Mouse (Mus musculus) stomach, postnatal 0 days (tissue): Measurements from ENCODE around the gene 0610010K14Rik. TPM values are rescaled to one million over a fixed set of nuclear protein-coding genes. Genes with fewer than 3 reads are reported as not detected.

Source experiments
- ATAC-seq: fragments of 200-750 bp; cut with Nextera tagmentation; 2 replicates; pipeline ENCODE4 v1.8.0; 2017; ENCODE audit not compliant: low FRiP score, low TSS enrichment
- DNase-seq: peaks from one replicate; pipeline ENCODE4 v3.0.0-alpha.2; 2016; ENCODE audit warnings: low spot score
- H3K27ac ChIP-seq: fragments of 300-500 bp; sonication (generic); replicated peaks from 2 replicates; pipeline ENCODE4 v1.5.1; 2014; ENCODE audit warnings: mild to moderate bottlenecking, control low read depth
- H3K27me3 ChIP-seq: fragments of 300-500 bp; sonication (generic); 2 replicates; pipeline ENCODE4 v1.6.1; 2014; ENCODE audit warnings: low read length; ENCODE audit not compliant: control insufficient read depth, insufficient read depth
- H3K36me3 ChIP-seq: fragments of 300-500 bp; sonication (generic); 2 replicates; pipeline ENCODE4 v1.6.1; 2014; ENCODE audit warnings: low read length, mixed read lengths; ENCODE audit not compliant: control insufficient read depth, insufficient read depth
- H3K4me1 ChIP-seq: fragments of 300-500 bp; sonication (generic); replicated peaks from 2 replicates; pipeline ENCODE4 v1.6.1; 2014; ENCODE audit warnings: antibody characterized with exemption; ENCODE audit not compliant: control insufficient read depth, insufficient read depth
- H3K4me2 ChIP-seq: fragments of 300-500 bp; sonication (generic); replicated peaks from 2 replicates; pipeline ENCODE4 v1.6.1; 2014; ENCODE audit warnings: low read depth, mild to moderate bottlenecking, control low read depth, moderate library complexity
- H3K4me3 ChIP-seq: fragments of 300-500 bp; sonication (generic); 2 replicates; pipeline ENCODE4 v1.5.1; 2014; ENCODE audit warnings: low read depth, low read length, control low read depth
- H3K9ac ChIP-seq: fragments of 300-500 bp; sonication (generic); 2 replicates; pipeline ENCODE4 v1.6.1; 2014; ENCODE audit warnings: mild to moderate bottlenecking, low read length, control low read depth, mixed read lengths
- H3K9me3 ChIP-seq: fragments of 300-500 bp; sonication (generic); 2 replicates; pipeline ENCODE4 v1.6.1; 2016; ENCODE audit warnings: low read length; ENCODE audit not compliant: control insufficient read depth
- CTCF ChIP-seq: IDR thresholded peaks from 2 replicates; pipeline ENCODE4 v1.5.1; 2016; ENCODE audit warnings: antibody characterized with exemption, low read depth, mild to moderate bottlenecking, moderate library complexity
- EP300 ChIP-seq: optimal IDR thresholded peaks from 2 replicates; pipeline ENCODE3; 2016; ENCODE audit warnings: antibody characterized with exemption
- WGBS: fragments of 180-500 bp; shearing (Covaris S2); extraction: QIAGEN DNeasy Blood & Tissue Kit; methylation state at CpG from one replicate; pipeline ENCODE4 v1.1.7; 2014; 5-methylcytosine and 5-hydroxymethylcytosine counted together
- microRNA counts: library from miRNA; unstranded; fragments of <30 nt; microRNA quantifications from one replicate; lab custom pipeline; 2015
- microRNA-seq: library from miRNA; unstranded; fragments of <30 nt; microRNA quantifications from one replicate; pipeline ENCODE4, GENCODE M21; 2016
- polyA plus RNA-seq: library from polyadenylated mRNA; unstranded; fragments of >200 nt; fragmentation: Nextera tagmentation; extraction: Ambion mirVana; gene quantifications from 2 replicates; pipeline ENCODE4 v1.2.1, GENCODE M21; 2015

The 0610010K14Rik gene
- polyA plus RNA-seq, 1 experiment from 2014 or later: 83.6 TPM

GRCm38 (mm10) chr11:70198332-70198731 is 39.4 kb downstream of the 0610010K14Rik start:
- no peak overlapping the region for H3K4me3 ChIP-seq
- H3K4me2 ChIP-seq: no peak overlapping the region
- TF ChIP-seq CTCF (no peak), EP300 (no peak)
- DNase-seq (no peak), ATAC-seq (no peak)
- peaks cover 4% of the 10 kb centered on the region; the same call in 1 of the 2 replicates for H3K4me1 ChIP-seq
- peak overlapping the region; percentile 35 for H3K27ac ChIP-seq
- H3K9me3 ChIP-seq: no peaks in the 10 kb centered on the region
- 66% methylated on average over 3 of the region's 3 CpGs for WGBS
- no peaks in the 10 kb centered on the region for H3K27me3 ChIP-seq
- H3K9ac ChIP-seq: no peak overlapping the region
- no peaks in the 10 kb centered on the region for H3K36me3 ChIP-seq

DNA sequence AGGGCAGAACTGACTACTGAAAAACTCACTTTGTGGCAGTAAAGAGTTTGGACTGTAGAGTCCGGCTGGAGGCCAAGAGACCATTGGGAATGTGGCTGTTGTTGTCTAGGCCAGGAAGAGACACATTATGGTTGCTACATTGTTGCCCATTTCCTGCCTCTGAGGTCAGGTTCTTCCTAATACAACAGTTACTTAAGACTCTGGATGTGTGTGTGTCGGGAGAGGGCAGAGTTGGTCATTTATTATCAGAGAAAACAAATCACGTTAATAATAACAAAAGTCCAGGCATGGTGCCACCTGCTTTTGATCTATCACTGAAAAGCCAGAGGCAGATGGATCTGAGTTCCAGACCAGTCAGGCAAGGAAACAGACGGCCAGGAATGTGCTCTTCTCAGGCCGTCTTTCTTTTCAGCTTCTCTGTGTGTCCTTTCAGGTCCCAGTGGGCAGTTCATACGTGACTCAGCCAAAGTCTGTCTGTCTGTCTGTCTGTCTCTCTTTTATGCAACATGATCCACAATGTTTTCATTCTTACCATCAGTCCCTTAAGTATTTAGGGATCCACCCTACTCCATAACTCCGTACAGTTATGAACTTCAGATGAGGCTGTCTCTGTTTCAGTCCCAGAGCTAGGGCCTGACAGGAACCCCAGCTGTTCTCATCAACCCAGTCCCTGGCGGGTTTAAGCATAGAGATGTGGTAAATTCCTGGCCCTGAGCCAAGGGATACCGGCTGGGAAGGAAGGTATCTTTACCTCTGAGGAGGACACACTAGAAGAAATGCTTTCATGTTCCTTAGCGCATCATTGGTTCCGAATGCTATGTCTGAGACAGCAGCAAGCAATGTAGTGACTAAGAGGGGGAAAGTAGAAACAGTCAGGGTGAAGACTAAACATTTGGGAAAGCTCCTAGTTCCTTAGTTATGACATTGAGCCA is 44.1 kb downstream of the 0610010K14Rik start:
- H3K27me3 ChIP-seq: no peaks in the 10 kb centered on the region
- WGBS: 26% methylated on average over 11 of the region's 11 CpGs
- H3K4me3 ChIP-seq: no peak overlapping the region
- TF ChIP-seq EP300: no peak
- TF ChIP-seq CTCF: no peak
- H3K4me2 ChIP-seq: no peak overlapping the region
- H3K4me1 ChIP-seq: peaks cover 4% of the 10 kb centered on the region; the same call in 1 of the 2 replicates
- DNase-seq: no peak
- peak overlapping the region; percentile 24; the same call in 1 of the 2 replicates for H3K27ac ChIP-seq
- no peak overlapping the region for H3K9ac ChIP-seq
- H3K9me3 ChIP-seq: no peaks in the 10 kb centered on the region
- H3K36me3 ChIP-seq: no peaks in the 10 kb centered on the region
- no peak; the same call in 1 of the 2 replicates for ATAC-seq

DNA sequence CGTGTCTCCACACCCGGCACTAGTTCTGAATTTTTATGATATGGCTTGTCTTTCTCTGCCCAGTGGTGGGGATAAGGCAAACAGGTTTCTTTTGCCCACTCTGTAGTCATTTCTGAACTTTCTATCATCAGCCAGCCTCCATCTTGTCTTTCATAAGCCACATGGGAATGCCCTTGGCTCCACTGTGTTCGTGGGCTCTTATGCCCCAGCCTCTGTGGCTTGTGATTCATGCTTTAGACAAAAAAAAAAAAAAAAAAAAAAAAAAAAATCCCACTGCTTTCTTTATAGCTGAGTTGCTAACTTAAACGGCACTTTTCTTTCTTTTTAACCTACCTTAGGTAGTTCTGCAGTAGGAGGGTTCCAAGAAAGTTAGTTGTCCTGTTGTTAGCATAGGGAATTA is 45.6 kb downstream of the 0610010K14Rik start:
- no peak overlapping the region for H3K4me3 ChIP-seq
- ATAC-seq (no peak), DNase-seq (no peak)
- H3K36me3 ChIP-seq: no peaks in the 10 kb centered on the region
- WGBS: 74% methylated on average over 4 of the region's 4 CpGs
- H3K4me2 ChIP-seq: no peak overlapping the region
- TF ChIP-seq EP300: no peak
- TF ChIP-seq CTCF: no peak
- H3K9me3 ChIP-seq: no peaks in the 10 kb centered on the region
- H3K27me3 ChIP-seq: no peaks in the 10 kb centered on the region
- no peak overlapping the region for H3K27ac ChIP-seq
- no peak overlapping the region for H3K9ac ChIP-seq
- peaks cover 4% of the 10 kb centered on the region; the same call in 1 of the 2 replicates for H3K4me1 ChIP-seq

DNA sequence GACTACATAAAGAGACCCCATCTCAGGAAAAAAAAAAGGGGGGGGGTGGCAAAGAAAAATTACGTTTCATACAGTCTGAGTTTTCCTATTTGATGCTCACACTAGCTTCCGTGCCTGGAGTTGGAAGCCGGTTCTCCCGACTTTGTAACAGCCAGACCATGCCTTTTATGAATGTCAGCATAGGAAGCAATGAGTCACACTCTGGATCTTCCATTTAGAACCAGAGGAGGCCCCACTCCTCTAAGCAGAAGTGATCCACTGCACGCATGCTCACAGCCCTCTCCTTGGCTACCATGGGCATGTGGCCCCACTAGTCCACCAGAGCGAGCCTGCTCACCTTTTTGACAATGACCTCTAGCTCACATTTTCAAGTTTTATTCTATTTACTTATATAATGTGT is 46.5 kb downstream of the 0610010K14Rik start:
- no peak for TF ChIP-seq CTCF
- no peak for TF ChIP-seq EP300
- H3K36me3 ChIP-seq: no peaks in the 10 kb centered on the region
- peaks cover 4% of the 10 kb centered on the region; the same call in 1 of the 2 replicates for H3K4me1 ChIP-seq
- H3K4me2 ChIP-seq: no peak overlapping the region
- H3K4me3 ChIP-seq: no peak overlapping the region
- no peaks in the 10 kb centered on the region for H3K27me3 ChIP-seq
- WGBS: 57% methylated on average over 6 of the region's 6 CpGs
- H3K9me3 ChIP-seq: no peaks in the 10 kb centered on the region
- ATAC-seq (no peak), DNase-seq (no peak)
- no peak overlapping the region for H3K27ac ChIP-seq
- H3K9ac ChIP-seq: no peak overlapping the region

DNA sequence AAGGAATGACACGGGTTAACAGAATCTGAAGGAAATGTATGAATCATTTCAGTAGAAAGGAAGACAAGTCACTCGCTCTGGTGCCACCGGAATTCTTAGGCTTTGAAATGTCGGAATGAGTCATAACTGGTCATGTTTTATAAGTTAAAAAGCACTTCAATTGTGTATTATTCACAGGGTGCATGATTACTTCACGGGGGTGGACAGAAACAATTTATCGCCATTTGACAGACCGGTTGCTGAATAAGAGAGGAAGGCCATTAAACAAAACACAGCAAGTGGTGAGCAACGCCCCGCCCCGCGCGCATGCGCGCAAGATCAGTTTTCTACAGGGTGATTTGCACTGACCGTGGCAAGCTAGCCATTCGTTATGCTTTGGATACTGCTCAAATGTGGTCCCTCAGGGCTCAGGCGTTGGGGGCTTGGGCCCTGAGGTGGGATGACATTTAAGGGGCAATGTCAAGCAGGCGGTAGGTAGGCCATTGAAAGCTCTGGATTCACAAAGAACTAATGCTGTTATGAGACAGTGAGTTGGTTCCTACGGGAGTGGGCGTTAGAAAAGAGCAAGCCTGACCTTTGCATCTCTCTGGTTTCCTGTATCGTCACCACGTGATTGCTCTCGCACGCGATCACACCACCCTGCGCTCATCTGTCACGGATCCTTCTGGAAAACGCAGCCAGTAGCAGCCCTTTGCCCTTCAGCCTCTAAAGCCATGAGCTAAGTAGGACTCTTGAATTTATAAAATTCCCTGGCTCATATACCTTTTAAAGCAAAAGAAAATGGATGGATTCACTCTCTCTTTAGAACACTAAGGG is 48.2 kb downstream of the 0610010K14Rik start:
- Histone ChIP-seq H3K27ac (peak overlapping the region; percentile 65), H3K9ac (no peak overlapping the region), H3K4me2 (no peak overlapping the region), H3K4me3 (no peak overlapping the region), H3K36me3 (no peaks in the 10 kb centered on the region), H3K27me3 (no peaks in the 10 kb centered on the region), H3K9me3 (no peaks in the 10 kb centered on the region), H3K4me1 (peaks cover 4% of the 10 kb centered on the region; the same call in 1 of the 2 replicates)
- no peak for ATAC-seq
- no peak for DNase-seq
- TF ChIP-seq EP300: no peak
- no peak for TF ChIP-seq CTCF
- WGBS: 69% methylated on average over 28 of the region's 28 CpGs

MicroRNAs within 50 kb of the gene (microRNA counts, 519-probe panel; counts per million panel counts)
- 2,985 counts per million, percentile 10 among the panel's probes with 10 or more counts for microRNA mmu-miR-195 (lab: Ali Mortazavi, UCI)
- microRNA mmu-miR-497 (lab: Ali Mortazavi, UCI): 2,483 counts per million, percentile 5 among the panel's probes with 10 or more counts

Small RNA genes within 50 kb of the gene (microRNA-seq; reads per million reads assigned to microRNA genes)
- gene Mir195a (1,878 reads per million, percentile 79 among the genes with 10 or more reads in this experiment), gene Mir497 (not detected), gene Mir497b (not detected)

Other genes with a start within 250 kb of the 0610010K14Rik start
- gene Gabarap, start 246.8 kb downstream of the 0610010K14Rik start, polyA plus RNA-seq: 536 and 544 TPM in 2 replicates
- 34.4 and 38.5 TPM in 2 replicates for gene Phf23, start 242.1 kb downstream of the 0610010K14Rik start, polyA plus RNA-seq
- gene Dvl2, start 237.3 kb downstream of the 0610010K14Rik start, polyA plus RNA-seq: 9.8 and 11.1 TPM in 2 replicates
- gene Acadvl, start 222.5 kb downstream of the 0610010K14Rik start, polyA plus RNA-seq: 136 and 143 TPM in 2 replicates
- gene Dlg4, start 221.0 kb downstream of the 0610010K14Rik start, polyA plus RNA-seq: 2.6 and 3.9 TPM in 2 replicates
- 0.70 and 0.83 TPM in 2 replicates for gene Asgr1, start 183.8 kb downstream of the 0610010K14Rik start, polyA plus RNA-seq
- 0.19 and 0.30 TPM in 2 replicates for gene Asgr2, start 145.3 kb downstream of the 0610010K14Rik start, polyA plus RNA-seq
- gene Mgl2, start 107.6 kb downstream of the 0610010K14Rik start, polyA plus RNA-seq: 0.48 and 0.68 TPM in 2 replicates
- 1.0 and 1.4 TPM in 2 replicates for gene Clec10a, start 81.7 kb downstream of the 0610010K14Rik start, polyA plus RNA-seq
- gene Slc16a11, start 25.2 kb downstream of the 0610010K14Rik start, polyA plus RNA-seq: 2.5 and 3.1 TPM in 2 replicates
- gene Slc16a13, start 16.9 kb downstream of the 0610010K14Rik start, polyA plus RNA-seq: 5.7 and 6.1 TPM in 2 replicates
- gene Bcl6b, start 8.1 kb downstream of the 0610010K14Rik start, polyA plus RNA-seq: 3.2 and 3.6 TPM in 2 replicates
- 7.5 and 10.1 TPM in 2 replicates for gene Gm21988, start 1.9 kb upstream of the 0610010K14Rik start, polyA plus RNA-seq
- gene Rnasek, start 1.9 kb upstream of the 0610010K14Rik start, polyA plus RNA-seq: 317 and 326 TPM in 2 replicates
- gene Alox12, start 17.4 kb upstream of the 0610010K14Rik start, polyA plus RNA-seq: 13.8 and 16.5 TPM in 2 replicates
- 0.05 and 0.17 TPM in 2 replicates for gene Alox12e, start 84.7 kb upstream of the 0610010K14Rik start, polyA plus RNA-seq
- 3.2 and 12.3 TPM in 2 replicates for gene Alox15, start 114.1 kb upstream of the 0610010K14Rik start, polyA plus RNA-seq
- 10.4 and 10.8 TPM in 2 replicates for gene Pelp1, start 172.1 kb upstream of the 0610010K14Rik start, polyA plus RNA-seq
- 9.0 and 9.5 TPM in 2 replicates for gene Arrb2, start 194.7 kb upstream of the 0610010K14Rik start, polyA plus RNA-seq
- 27.4 and 28.6 TPM in 2 replicates for gene Med11, start 214.0 kb upstream of the 0610010K14Rik start, polyA plus RNA-seq
- gene Zmynd15, start 221.5 kb upstream of the 0610010K14Rik start, polyA plus RNA-seq: 0.62 and 0.86 TPM in 2 replicates
- 15.8 and 18.1 TPM in 2 replicates for gene Cxcl16, start 222.1 kb upstream of the 0610010K14Rik start, polyA plus RNA-seq